Mouse (Mus musculus) liver, embryonic 14.5 days (tissue): Measurements from ENCODE around the gene Crb3. TPM values are rescaled to one million over a fixed set of nuclear protein-coding genes. Genes with fewer than 3 reads are reported as not detected.
A peak's percentile ranks its signal among the peaks of the same experiment; 100 is the strongest.

Experiments
- ATAC-seq: fragments of 200-750 bp; cut with Nextera tagmentation; 2 replicates; pipeline ENCODE4 v1.8.0; 2017; ENCODE audit warnings: moderate number of reproducible peaks, mild to moderate bottlenecking, moderate library complexity; ENCODE audit not compliant: insufficient read depth
- DNase-seq, 3 experiments: peaks; one replicate each; pipeline ENCODE4 v3.0.0-alpha.2; 2012 to 2013; ENCODE audit warnings: low read depth in 3 of 3, low spot score in 3 of 3
- H3K27ac ChIP-seq: fragments of 300-500 bp; sonication (generic); 2 replicates; pipeline ENCODE4 v1.5.1; 2014; ENCODE audit warnings: moderate library complexity, mild to moderate bottlenecking, control low read depth, inconsistent platforms
- H3K27me3 ChIP-seq: fragments of 300-500 bp; sonication (generic); 2 replicates; pipeline ENCODE4 v1.6.1; 2014; ENCODE audit warnings: mild to moderate bottlenecking, low read length, moderate library complexity; ENCODE audit not compliant: control insufficient read depth, insufficient read depth
- H3K36me3 ChIP-seq: fragments of 300-500 bp; sonication (generic); replicated peaks from 2 replicates; pipeline ENCODE4 v1.6.1; 2014; ENCODE audit warnings: low read depth; ENCODE audit not compliant: control insufficient read depth, insufficient read depth
- H3K4me1 ChIP-seq, 2 experiments: fragments of 200-500 bp in 1 of 2; fragments of 300-500 bp in 1 of 2; sonication (generic) in 1 of 2; replicated peaks; 2 replicates each; pipeline ENCODE4 v1.6.1; 2012 to 2014; ENCODE audit warnings: antibody characterized with exemption in 1 of 2, inconsistent platforms in 1 of 2, low read length in 1 of 2; ENCODE audit not compliant: control insufficient read depth in 2 of 2, insufficient read depth in 2 of 2
- H3K4me2 ChIP-seq: fragments of 300-500 bp; sonication (generic); 2 replicates; pipeline ENCODE4 v1.6.1; 2014; ENCODE audit warnings: low read depth, mild to moderate bottlenecking, control low read depth, moderate library complexity
- H3K4me3 ChIP-seq, 2 experiments: fragments of 200-500 bp in 1 of 2; fragments of 300-500 bp in 1 of 2; sonication (generic) in 1 of 2; 2 replicates each; pipeline ENCODE4 v1.5.1; 2012 to 2014; ENCODE audit warnings: low read depth in 2 of 2, low read length in 2 of 2, mild to moderate bottlenecking in 2 of 2, control low read depth in 1 of 2, inconsistent platforms in 1 of 2, moderate library complexity in 1 of 2; ENCODE audit not compliant: insufficient read depth in 1 of 2
- H3K9ac ChIP-seq: fragments of 300-500 bp; sonication (generic); replicated peaks from 2 replicates; pipeline ENCODE4 v1.6.1; 2014; ENCODE audit warnings: mild to moderate bottlenecking, control low read depth, moderate library complexity
- H3K9me3 ChIP-seq: fragments of 300-500 bp; sonication (generic); 2 replicates; pipeline ENCODE4 v1.6.1; 2016; ENCODE audit warnings: low read length, mixed read lengths; ENCODE audit not compliant: control insufficient read depth
- CTCF ChIP-seq: IDR thresholded peaks from 2 replicates; pipeline ENCODE4 v1.5.1; 2016; ENCODE audit warnings: antibody characterized with exemption, low read depth, control low read depth
- EP300 ChIP-seq: IDR thresholded peaks from 2 replicates; pipeline ENCODE4 v1.6.1; 2016; ENCODE audit warnings: antibody characterized with exemption, low read depth
- WGBS: fragments of 180-500 bp; shearing (Covaris S2); extraction: QIAGEN DNeasy Blood & Tissue Kit; methylation state at CpG from one replicate; pipeline ENCODE4 v1.1.7; 2014; ENCODE audit not compliant: insufficient replicate concordance; 5-methylcytosine and 5-hydroxymethylcytosine counted together
- polyA plus RNA-seq, 2 experiments: library from polyadenylated mRNA; depleted of rRNA in 1 of 2; stranded (reverse) in 1 of 2; unstranded in 1 of 2; fragments of >200 nt; fragmentation: Nextera tagmentation in 1 of 2; extraction: Ambion mirVana in 1 of 2; gene quantifications; 2 replicates each; pipeline versions ENCODE4 v1.2.1 to v1.2.3; 2012 to 2014

Gene Crb3
- polyA plus RNA-seq, 2 experiments = 4.4 to 6.1 TPM

- TF ChIP-seq CTCF (no peak), EP300 (no peak)
- Histone ChIP-seq H3K4me3 (no peak overlapping the region), H3K27ac (no peak overlapping the region), H3K9me3 (no peaks in the 10 kb centered on the region), H3K36me3 (no peaks in the 10 kb centered on the region), H3K4me2 (peak overlapping the region; percentile 96), H3K4me1 (peaks cover 5 to 6% of the 10 kb centered on the region in 2 experiments; a peak in 3 of 4 replicates), H3K9ac (no peak overlapping the region), H3K27me3 (peaks cover 34% of the 10 kb centered on the region)
- 32% methylated on average over 10 of the region's 10 CpGs for WGBS
- DNase-seq (no peak), ATAC-seq (no peak)
Measured at GRCm38 (mm10) chr17:57061069-57061468, 2.2 kb downstream of the Crb3 start.

GRCm38 (mm10) chr17:57062011-57062521 lies 3.2 kb downstream of the Crb3 start:
- no peaks in the 10 kb centered on the region for H3K9me3 ChIP-seq
- H3K36me3 ChIP-seq = no peaks in the 10 kb centered on the region
- H3K27ac ChIP-seq = no peak overlapping the region
- DNase-seq = no peak
- peak overlapping the region; percentile 3 to 44; a peak in 3 of 4 replicates for H3K4me3 ChIP-seq
- WGBS = 1% methylated on average over 39 of the region's 39 CpGs
- TF ChIP-seq CTCF = no peak
- no peak for TF ChIP-seq EP300
- H3K9ac ChIP-seq = no peak overlapping the region
- peaks cover 34% of the 10 kb centered on the region for H3K27me3 ChIP-seq
- H3K4me2 ChIP-seq = peak overlapping the region; percentile 58
- no peak for ATAC-seq
- peaks cover 9% of the 10 kb centered on the region in 2 experiments; a peak in 3 of 4 replicates for H3K4me1 ChIP-seq

GRCm38 (mm10) chr17:57062548-57062947 lies 3.6 kb downstream of the Crb3 start:
- Histone ChIP-seq H3K27ac (no peak overlapping the region), H3K9ac (no peak overlapping the region), H3K4me1 (peaks cover 9% of the 10 kb centered on the region in 2 experiments; a peak in 3 of 4 replicates), H3K36me3 (no peaks in the 10 kb centered on the region), H3K4me3 (peak overlapping the region; percentile 3 to 44; a peak in 3 of 4 replicates), H3K27me3 (peaks cover 34% of the 10 kb centered on the region), H3K4me2 (peak overlapping the region; percentile 58), H3K9me3 (no peaks in the 10 kb centered on the region)
- 2% methylated on average over 22 of the region's 22 CpGs for WGBS
- ATAC-seq (no peak), DNase-seq (no peak)
- TF ChIP-seq CTCF = no peak
- TF ChIP-seq EP300 = no peak

GRCm38 (mm10) chr17:57063031-57063430 lies 4.1 kb downstream of the Crb3 start:
- Histone ChIP-seq H3K9ac (no peak overlapping the region), H3K27me3 (peaks cover 34% of the 10 kb centered on the region), H3K4me1 (peaks cover 9% of the 10 kb centered on the region in 2 experiments; a peak in 3 of 4 replicates), H3K36me3 (no peaks in the 10 kb centered on the region), H3K27ac (no peak overlapping the region), H3K9me3 (no peaks in the 10 kb centered on the region), H3K4me2 (peak overlapping the region; percentile 58; the same call in 1 of the 2 replicates), H3K4me3 (no peak overlapping the region; a peak in 1 of 4 replicates)
- ATAC-seq (no peak), DNase-seq (no peak)
- WGBS = 31% methylated on average over 8 of the region's 8 CpGs
- no peak for TF ChIP-seq EP300
- no peak for TF ChIP-seq CTCF

- no peak for TF ChIP-seq EP300
- no peak for TF ChIP-seq CTCF
- no peak overlapping the region for H3K4me2 ChIP-seq
- no peaks in the 10 kb centered on the region for H3K9me3 ChIP-seq
Measured at GRCm38 (mm10) chr17:57066908-57067307, 8.0 kb downstream of the Crb3 start.

More at GRCm38 (mm10) chr17:57066908-57067307, 8.0 kb downstream of the Crb3 start:
- H3K4me3 ChIP-seq = no peak overlapping the region
- H3K9ac ChIP-seq = no peak overlapping the region
- peaks cover 3 to 4% of the 10 kb centered on the region in 2 experiments; a peak in 1 of 4 replicates for H3K4me1 ChIP-seq
- no peak for DNase-seq
- H3K36me3 ChIP-seq = no peaks in the 10 kb centered on the region
- H3K27ac ChIP-seq = no peak overlapping the region
- no peak for ATAC-seq
- H3K27me3 ChIP-seq = peaks cover 16% of the 10 kb centered on the region
- WGBS = 21% methylated on average over 5 of the region's 5 CpGs
